Mouse (Mus musculus) heart, postnatal 25 days (tissue): ENCODE measurements around the gene Mafk. TPM values are rescaled to one million over a fixed set of nuclear protein-coding genes. Genes with fewer than 3 reads are reported as not detected.
"Not testable (repeated sequence)": the region's sequence is repeated elsewhere in the genome, so short reads cannot be mapped to it uniquely, and the experiment has no call there.

Experiments used
- DNase-seq: peaks from one replicate; pipeline ENCODE4 v3.0.0; 2022; ENCODE audit warnings: low spot score
- intact Hi-C: fragments of 180-260 bp; cut with DNase I; formaldehyde crosslinking; loops from one replicate; pipeline ENCODE4 v1.15.1; 2025
- total RNA-seq, 2 experiments: library from RNA; stranded (reverse); gene quantifications; 2 replicates each; pipeline ENCODE4 v1.2.3; 2021

Mafk gene
- total RNA-seq: 10 to 100 TPM; 30.2 to 30.9 TPM

- intact Hi-C loops: no loop called here
- peak; percentile 96 for DNase-seq
Observed at GRCm38 (mm10) chr5:139791227-139792158, at the start of gene Mafk. TSS of gene Mafk (plus strand) at chr5:139791513.

DNA sequence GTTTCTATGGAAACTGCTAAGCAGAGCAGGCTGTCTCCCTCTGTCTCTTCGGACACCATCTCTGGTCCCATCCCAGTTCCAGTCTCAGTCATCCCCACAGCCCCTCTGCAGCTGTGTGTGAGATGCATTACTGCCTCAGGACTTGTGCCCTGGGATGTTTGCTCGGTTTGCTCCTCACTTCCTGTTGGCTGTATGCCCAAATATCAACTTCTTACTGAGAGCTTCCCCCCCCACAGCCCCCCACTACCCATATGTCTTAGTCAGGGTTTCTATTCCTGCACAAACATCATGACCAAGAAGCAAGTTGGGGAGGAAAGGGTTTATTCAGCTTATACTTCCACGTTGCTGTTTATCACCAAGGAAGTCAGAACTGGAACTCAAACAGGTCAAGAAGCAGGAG, 48.7 kb upstream of the Mafk start:
- DNase-seq, intact Hi-C loops: not testable (repeated sequence)

DNA sequence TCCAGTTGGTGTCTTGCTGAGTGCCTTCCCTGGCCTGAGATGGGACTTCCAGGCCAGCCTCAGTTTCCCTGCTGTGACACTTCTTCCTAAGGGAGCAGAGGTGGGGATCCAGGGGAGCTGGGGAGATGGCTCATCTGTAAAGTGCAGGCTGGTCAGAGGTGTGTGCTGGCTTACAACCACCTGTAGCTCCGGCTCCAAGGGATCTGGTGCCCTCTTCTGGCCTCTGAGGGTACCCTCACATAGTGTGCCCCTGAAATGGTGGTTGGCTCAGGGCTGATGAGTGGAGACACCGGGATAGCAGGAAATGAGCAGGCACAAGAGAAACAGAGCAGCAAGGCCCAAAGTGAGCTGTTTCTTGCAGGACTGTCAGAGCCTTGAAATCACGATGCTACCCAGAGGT, 45.5 kb upstream of the Mafk start:
- intact Hi-C loops: loop anchor here (1.0 kb wide), 1 partner anchor 28 kb away; no protein-coding TSS in a partner anchor
- peak; percentile 34 for DNase-seq

- DNase-seq: no peak
- intact Hi-C loops: loop anchor here (1.0 kb wide), 2 partner anchors 32 to 213 kb away; no protein-coding TSS in a partner anchor
Observed at GRCm38 (mm10) chr5:139749413-139750125, 41.7 kb upstream of the Mafk start.

DNA sequence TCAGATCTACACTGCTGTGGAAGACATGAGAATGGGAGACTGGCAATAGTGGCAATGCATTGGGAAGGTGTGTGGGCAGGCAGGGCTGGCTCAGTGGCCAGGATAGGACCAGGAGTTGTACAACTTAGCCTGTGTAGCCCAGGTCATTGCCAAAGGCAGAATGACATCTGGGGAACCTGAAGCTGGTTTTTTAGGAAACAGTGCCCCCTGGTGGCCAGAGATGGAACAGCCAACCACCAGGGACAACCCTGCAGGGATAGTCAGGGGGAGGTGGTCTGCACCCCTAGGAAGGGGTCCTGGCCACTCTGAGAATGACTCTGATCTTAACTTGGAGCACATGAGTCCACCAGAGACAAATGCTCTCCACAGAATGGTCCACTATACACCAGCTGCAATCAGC, 40.8 kb upstream of the Mafk start:
- no peak for DNase-seq
- intact Hi-C loops: loop anchor here (1.0 kb wide), 2 partner anchors 33 to 214 kb away; no protein-coding TSS in a partner anchor

DNA sequence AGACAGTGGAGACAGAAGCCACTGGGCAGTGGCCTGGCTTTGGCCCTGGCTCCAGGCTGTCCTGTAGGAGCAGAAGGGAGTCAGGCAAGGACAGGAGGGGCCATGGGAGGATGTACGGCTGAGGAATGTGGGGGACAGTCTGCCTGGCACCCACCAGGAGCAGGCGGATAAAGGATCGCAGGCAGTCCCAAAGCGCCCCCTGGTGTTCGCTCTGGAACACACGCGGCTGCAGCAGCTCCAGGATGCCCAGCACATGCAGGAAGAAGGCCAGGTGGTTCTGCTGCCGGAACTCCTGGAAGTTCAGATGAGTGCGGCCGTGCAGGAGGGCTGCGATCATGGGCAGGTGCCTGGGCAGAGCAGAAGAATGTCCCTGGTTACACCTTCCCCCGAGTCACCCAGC, 36.6 kb upstream of the Mafk start:
- intact Hi-C loops: no loop called here
- no peak for DNase-seq

GRCm38 (mm10) chr5:139756135-139756534, 35.2 kb upstream of the Mafk start:
- DNase-seq: no peak
- intact Hi-C loops: no loop called here

DNA sequence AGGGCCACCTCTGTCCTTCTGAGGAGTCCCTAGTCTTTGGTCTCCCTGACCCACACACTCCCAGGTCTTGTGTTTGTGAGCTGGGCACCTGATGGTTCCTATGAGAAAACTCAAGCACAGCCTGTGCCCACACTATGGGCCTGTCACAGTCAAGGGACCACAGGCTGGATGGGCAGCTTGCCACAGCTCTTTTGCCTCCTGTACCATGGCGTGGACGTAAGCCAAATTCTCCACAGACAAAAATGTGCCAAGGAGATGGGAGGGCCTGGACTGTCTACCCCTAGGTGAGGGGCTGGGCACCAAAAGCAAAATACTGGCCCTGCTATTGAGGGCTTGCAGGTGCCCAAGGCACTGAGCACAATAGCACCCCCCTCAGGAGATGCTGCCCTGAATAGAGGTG, 34.7 kb upstream of the Mafk start:
- intact Hi-C loops: no loop called here

DNA sequence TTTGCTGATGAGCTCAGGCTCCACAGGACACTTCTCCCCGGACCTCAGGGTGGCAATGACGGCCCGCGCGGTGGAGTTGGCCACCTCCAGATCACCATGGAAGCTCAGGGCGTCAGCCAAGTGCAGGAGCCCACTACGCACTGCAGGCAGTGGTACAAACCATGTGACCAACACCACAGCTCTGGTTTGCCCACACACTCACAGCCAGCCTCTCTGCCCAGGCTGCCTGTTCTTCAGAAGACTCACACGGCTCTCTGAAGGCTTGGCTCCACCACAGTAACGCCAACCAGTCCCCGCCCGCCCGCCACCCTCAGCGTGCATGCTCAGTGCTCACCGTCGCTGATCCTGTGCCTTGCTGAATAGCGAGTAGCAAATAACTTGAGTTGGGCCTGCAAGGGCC, 33.2 kb upstream of the Mafk start:
- intact Hi-C loops: no loop called here

More for the DNA sequence above, 34.7 kb upstream of the Mafk start:
- DNase-seq: no peak

DNA sequence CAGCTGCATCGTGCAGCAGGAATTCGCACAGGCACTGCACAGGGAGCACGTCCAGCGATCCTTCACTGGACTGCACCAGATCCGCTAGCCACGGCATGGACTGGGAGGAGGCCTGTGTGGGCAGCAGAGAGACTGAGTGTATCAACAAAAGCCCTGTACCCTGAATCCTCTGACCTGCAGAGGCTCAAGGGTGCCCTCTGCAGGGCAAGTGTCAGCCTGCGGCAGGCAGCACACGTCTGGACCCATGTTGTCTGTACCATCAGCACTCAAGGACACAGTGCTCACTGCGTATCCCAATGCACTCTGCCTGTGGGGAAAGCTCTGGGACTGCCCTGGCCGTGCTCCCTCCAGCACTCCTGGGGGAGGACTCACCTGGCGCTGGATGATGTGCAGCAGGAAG, 27.0 kb upstream of the Mafk start:
- no peak for DNase-seq
- intact Hi-C loops: no loop called here

More for the DNA sequence above, 33.2 kb upstream of the Mafk start:
- DNase-seq: no peak

DNA sequence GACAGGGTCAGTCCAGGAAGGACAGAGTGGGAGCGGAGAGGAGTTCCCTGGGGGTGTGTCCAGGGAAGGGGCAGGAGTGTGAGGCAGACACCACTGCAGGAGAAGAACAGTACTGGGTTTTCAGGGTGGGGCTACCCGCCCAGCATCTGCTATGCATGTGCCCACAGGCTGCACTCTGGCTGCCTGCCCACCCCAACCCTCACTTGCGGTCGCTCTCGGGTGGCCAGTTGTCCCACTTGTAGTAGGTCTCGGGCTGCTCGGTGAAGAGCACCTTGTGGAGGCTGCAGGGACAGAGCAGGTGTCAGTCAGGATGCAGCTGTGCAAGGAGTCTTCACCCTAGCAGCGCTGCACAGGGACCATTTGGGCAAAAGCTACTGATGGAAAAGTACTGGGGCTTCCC, 23.1 kb upstream of the Mafk start:
- intact Hi-C loops: no loop called here
- DNase-seq: no peak

GRCm38 (mm10) chr5:139775216-139775926, 15.9 kb upstream of the Mafk start, which contains the start of gene Ints1:
TSS of gene Ints1 (minus strand) at chr5:139775674.
- intact Hi-C loops: loop anchor here (2.0 kb wide), 1 partner anchor 41 kb away; no protein-coding TSS in a partner anchor

DNA sequence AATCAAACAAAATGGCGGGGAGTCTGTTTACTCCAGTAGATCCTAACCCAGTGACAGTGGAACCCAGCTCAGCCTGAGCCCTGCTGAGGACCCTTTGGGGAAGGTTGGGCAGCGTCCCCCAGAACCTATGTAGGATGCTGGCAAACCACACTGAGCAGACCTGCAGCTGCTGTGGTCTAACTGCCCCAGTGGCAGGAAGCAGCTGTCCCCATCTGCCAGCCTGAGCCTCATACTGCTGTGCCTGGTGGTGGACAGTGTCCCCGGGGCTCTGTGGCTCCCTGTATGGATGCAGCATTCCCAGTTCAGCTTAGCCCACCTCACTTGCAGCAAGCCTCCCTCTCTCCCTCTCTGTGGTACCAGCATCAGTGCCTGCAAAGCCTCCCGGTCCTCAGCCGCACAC, 14.3 kb upstream of the Mafk start:
- no peak for DNase-seq
- intact Hi-C loops: loop anchor here (2.0 kb wide), 1 partner anchor 26 kb away; no protein-coding TSS in a partner anchor

More at GRCm38 (mm10) chr5:139775216-139775926, 15.9 kb upstream of the Mafk start, which contains the start of gene Ints1:
- peak; percentile 85 for DNase-seq

GRCm38 (mm10) chr5:139781406-139781805, 9.9 kb upstream of the Mafk start:
- intact Hi-C loops: no loop called here
- no peak for DNase-seq

DNA sequence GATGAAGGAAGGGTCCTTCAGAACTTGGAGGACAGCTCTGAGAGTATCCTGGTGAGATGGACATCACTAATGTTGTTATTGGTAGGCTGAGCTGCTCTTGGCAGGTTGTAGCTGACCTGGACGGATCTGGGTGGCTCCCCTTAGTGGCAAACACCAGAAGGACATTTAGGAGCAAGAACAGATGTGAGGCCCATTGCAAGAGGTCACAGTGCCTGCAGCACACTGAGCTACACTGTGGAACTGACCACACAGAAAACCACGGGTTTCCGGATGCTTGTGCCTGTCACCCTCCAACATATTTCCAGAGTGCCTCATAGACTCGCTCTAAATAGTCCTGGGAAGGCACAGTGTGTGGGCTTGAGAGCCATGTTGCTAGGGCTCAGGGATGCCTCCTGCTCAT, 1.8 kb upstream of the Mafk start:
- intact Hi-C loops: no loop called here
- no peak for DNase-seq

GRCm38 (mm10) chr5:139792159-139792775, 954 bp downstream of the Mafk start:
- no peak for DNase-seq

GRCm38 (mm10) chr5:139792966-139793337, 1.6 kb downstream of the Mafk start:
- no peak for DNase-seq
- intact Hi-C loops: no loop called here

More at GRCm38 (mm10) chr5:139792159-139792775, 954 bp downstream of the Mafk start:
- intact Hi-C loops: no loop called here

DNA sequence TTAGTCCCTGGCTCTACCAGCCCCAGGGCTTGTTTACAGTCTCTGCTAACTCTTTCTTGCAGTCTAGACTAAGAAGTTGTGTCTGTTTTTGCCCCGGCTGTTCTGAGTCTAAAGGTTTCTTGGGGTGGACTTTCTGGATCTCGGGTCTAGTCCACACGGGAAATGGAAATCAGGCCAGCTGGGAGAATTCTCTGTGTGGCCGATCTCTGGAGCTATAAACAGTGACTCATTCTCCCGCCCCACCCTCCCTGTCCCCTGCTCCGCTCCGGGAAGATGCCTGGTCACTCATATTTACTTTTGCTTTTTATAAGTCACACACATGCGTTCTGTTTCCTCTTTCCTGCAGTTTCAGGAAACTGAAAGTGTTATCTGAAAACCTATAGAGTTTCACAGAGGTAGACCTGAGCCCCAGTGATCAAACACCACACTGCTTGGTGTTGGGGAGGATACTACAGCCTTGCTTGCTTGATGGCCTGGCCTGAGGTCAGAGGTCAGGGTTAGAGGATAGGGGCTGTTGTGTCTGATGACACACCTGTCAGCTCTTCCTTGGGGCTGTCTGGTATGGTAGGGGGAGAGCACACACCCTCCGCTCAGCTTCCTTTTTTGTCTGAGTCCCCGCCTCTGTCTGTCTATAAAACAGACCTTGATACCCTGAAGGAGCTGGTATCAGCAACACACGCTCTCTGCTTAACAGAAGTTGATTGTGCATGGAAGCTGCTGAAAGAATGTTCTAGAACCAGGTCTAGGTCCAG, 2.2 kb downstream of the Mafk start:
- intact Hi-C loops: no loop called here
- DNase-seq: no peak

GRCm38 (mm10) chr5:139794137-139794536, 2.8 kb downstream of the Mafk start:
- DNase-seq: no peak
- intact Hi-C loops: no loop called here
